Mouse (Mus musculus): ENCODE data around the gene 1520401A03Rik.
"Not testable (repeated sequence)": the region's sequence is repeated elsewhere in the genome, so short reads cannot be mapped to it uniquely, and the experiment has no call there.

Gene 1520401A03Rik

DNA sequence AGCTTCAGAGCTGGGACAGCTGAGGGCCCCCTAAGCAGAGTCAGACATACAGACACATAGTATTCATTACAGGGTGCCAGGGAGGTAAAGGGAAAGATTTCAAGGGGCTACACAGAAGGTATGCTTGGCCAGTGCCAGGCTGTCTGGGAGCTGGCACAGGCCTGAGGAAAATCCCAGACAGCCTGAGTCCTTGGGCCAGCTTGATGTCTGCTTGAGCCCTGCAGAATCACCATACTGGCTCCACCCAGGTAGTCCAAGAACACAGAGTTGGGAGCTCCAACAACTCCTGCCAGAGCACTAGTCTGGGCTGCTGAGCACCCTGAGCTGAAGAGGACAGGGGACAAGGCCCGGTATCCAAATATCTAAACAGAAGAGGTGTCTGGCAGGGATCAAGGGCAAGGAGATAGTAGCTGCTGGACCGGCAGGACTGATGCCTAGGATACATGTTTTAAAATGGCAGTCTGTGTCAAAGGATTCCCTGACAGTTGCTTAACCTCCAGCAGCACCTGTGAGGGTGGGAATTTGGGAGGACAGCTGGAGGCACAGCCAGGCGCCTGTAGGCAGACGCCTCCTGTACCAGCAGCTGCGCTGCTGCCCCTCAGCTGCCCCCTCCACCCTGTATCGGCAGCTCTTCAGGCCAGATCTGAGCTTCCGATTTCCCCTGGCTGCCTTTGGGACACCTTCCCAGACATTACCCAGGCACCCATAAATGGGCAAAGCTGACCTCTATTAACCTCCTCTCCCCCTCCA, at the start of gene 1520401A03Rik:
TSS of gene 1520401A03Rik (minus strand) at position 408 of the 750 bp plus-strand sequence.
- no peak for DNase-seq (ENCODE audit: low spot score)

DNA sequence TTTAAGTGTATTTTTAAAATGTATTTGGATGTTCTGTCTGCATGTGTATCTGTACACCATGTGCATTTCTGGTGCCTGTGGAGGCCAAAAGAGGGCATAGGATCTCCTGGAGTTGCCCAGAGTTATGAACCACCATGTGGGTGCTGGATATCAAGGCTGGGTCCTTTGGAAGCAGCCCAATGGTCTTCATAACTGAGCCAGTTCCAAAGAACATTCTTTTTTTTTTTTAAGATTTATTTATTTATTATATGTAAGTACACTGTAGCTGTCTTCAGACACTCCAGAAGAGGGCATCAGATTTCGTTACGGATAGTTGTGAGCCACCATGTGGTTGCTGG, 49.6 kb upstream of the 1520401A03Rik start:
- DNase-seq (ENCODE audit: low spot score), result not testable (repeated sequence)

DNA sequence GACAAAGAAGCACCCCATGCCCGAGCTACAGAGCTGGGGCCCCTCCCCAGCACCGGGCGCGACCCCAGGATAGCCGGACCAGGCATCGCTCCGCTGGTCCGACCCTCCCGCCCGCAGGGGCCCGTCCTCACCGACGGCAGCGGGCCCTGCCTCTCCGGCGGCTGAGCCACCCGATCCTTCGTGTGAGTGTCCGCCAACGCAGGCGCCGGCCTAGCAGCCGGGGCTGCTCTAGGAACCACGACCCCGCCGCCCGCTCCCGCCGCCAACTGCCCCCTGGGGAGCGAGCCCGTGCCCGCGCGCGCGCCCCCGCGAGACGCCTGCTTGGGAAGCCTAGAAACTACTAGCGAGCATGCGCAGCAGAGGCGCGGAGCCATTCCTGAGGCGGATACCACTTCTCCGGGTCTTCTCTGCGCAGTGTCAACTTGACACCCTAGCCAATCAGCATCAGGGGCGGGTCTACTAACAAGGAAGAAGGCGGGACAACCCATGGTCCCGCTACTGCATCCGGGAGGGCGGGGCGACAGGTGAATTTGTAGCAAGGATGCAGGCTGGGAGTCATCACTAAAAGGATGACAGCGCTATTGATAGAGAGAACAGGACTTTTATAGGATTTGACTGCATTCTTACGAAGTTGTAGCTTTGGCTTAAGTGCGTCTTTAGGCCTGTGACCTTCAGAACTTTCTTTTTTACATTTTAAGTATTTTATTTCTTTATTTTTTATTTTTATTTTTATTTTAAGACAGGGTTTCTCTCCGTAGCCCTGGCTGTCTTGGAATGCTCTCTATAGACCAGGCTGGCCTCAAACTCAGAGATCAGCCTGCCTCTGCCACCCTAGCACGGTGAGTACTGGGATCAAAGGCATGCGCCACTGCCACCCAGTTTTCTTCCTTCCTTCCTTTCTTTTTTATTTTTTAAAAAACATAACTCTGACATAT, 49.0 kb upstream of the 1520401A03Rik start, which contains the start of gene Flywch1:
TSS of gene Flywch1 (minus strand) at position 319 of the 935 bp plus-strand sequence.
- DNase-seq (ENCODE audit: low spot score), result peak; percentile 99

DNA sequence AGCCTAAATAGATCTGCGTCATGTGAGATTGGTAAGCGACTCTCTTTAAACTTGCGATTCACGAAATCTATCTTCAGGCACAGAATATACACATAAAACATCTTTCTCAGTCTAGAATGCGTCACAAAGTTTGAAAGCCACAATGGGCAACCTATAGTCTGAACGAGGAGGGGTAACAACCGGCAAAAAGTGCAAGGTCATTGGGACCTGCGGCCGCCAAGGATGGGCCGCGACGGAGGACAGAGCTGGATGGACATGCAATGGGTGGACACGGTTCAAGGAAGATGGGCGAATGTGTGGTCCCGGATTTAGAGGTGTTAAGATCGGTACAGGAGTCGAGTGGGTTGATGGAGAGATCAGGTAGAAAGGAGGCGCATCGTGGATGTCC, 48.3 kb upstream of the 1520401A03Rik start:
- no peak for DNase-seq (ENCODE audit: low spot score)

DNA sequence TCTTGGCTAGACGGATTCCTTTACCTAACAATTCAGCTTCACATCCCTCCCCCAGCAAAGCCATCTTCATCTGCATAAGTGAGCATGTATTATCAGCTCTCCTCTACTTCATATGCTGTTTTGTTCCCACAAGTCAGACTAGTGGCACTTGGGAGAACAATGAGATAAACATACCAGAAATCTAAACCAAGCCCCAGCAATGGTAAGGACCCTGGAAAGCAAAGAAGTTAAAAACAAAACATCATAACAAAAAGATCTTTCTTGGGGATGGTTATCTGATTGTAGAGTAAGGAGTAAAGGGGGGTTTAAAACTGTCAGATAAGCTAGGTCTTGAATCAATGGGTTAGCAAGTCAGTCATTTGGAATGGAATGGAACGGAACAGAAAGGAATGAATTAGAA, 47.9 kb upstream of the 1520401A03Rik start:
- no peak for DNase-seq (ENCODE audit: low spot score)

DNA sequence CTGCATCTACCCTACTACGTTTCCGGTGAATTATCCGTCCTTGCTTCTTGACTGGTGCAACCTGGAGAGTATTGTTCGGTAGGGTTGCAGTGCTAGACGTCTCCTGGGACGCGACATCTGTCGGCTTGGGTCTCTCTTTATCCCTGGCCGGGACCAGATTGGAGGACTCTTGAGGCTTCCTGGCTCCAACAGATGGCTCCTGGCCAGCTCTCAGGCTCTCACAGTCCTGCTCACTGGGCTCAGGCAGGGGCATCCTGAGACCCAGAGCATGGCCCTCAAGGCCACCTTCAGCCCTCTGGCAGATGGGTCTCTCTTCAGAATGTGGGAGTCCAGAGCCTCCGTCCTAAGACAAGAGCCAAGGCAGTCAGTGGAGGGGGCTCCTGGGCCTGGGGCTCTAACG, 40.4 kb upstream of the 1520401A03Rik start:
- no peak for DNase-seq (ENCODE audit: low spot score)

DNA sequence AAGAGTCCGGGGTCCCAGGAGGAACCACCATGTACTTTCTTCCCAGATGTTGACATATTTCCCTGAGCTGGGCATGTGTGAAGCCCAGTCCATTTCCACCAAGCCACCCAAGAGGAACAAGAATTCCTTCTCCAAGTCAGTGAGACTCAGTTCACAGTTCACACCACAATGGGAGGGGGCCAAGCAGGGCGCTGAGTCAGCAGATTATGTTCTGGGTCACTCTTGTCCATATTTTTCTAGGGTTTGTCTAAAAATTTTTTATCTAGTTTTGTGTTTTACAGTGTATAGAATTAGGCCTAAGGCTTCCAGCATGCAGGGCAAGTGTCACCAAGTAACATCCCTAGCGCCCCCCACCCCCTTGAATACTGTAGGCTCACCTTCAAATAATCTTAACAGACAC, 38.6 kb upstream of the 1520401A03Rik start:
- DNase-seq (ENCODE audit: low spot score), result no peak

DNA sequence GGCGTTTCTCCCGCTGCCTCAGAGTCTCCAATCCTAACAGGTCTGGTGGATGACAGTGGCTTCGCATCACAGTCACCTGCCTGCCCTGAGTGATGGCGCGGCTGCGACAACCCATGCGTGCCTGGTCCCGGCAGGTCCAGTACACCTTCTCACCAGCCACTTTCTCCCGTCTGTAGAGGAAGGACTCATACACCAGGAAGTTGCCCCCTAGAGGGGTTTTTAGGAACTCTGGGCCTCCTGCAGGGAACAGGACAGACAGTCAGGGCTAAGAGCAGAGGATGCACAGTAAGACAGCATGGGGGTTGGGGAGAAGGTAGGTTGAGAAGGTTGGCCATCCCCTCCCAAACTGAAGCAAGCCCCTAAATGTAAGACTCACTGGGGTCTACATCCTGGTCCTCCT, 37.6 kb upstream of the 1520401A03Rik start:
- DNase-seq (ENCODE audit: low spot score), result no peak

DNA sequence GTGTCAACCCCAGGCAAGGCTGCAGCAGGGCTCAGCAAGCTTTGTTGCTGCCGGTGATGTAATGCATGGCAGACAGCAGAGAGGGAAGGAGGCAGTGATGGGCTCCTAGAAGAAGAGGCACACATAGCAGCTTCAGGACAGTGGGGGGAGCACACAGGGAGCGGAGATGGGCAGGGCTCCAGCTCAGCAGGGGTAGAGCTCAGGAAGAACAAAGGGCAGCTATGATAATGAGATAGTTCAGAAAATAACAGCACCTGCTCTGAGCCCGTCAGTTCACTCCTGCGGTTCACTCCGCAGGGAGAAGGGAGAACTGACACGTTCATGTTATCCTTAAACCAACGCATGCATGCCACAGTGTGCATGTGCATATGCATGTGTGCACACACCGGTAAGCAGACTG, 36.2 kb upstream of the 1520401A03Rik start:
- DNase-seq (ENCODE audit: low spot score), result no peak

DNA sequence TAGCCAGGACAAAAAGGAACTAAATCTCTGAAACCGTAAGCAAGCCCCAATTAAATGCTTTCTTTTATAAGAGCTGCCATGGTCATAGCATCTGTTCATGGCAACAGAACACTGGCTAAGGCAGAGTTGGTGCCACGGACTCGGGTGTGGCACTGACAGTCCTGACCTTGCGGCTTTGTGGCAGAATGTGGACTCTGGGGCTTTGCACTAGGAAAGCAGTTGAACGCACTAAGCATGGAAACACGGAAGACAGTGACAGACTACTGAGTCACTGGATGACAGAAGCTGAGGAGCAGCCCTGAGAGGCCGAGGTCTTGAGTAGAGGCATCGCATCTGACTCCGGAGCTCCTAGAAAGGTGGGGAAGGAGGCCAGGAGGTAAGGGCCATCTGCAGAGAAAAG, 35.0 kb upstream of the 1520401A03Rik start:
- no peak for DNase-seq (ENCODE audit: low spot score)

DNA sequence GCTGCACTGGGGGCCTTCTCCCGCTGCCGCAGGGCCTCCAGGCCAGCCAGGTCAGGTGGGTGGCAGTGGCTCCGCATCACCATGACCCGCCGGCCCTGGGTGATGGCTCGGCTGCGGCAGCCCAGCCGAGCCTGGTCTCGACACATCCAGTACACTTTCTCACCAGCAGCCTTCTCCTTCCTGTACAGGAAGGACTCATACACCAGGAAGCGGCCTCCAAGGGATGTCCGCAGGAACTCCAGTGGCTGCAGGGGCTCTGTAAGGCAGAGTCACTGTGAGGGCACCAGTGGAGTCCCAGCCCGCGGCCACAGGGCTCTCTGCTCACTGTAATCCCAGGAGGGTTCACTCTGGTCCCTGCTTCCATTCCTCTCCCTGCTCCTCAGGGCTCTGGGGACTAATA, 33.1 kb upstream of the 1520401A03Rik start:
- no peak for DNase-seq (ENCODE audit: low spot score)

DNA sequence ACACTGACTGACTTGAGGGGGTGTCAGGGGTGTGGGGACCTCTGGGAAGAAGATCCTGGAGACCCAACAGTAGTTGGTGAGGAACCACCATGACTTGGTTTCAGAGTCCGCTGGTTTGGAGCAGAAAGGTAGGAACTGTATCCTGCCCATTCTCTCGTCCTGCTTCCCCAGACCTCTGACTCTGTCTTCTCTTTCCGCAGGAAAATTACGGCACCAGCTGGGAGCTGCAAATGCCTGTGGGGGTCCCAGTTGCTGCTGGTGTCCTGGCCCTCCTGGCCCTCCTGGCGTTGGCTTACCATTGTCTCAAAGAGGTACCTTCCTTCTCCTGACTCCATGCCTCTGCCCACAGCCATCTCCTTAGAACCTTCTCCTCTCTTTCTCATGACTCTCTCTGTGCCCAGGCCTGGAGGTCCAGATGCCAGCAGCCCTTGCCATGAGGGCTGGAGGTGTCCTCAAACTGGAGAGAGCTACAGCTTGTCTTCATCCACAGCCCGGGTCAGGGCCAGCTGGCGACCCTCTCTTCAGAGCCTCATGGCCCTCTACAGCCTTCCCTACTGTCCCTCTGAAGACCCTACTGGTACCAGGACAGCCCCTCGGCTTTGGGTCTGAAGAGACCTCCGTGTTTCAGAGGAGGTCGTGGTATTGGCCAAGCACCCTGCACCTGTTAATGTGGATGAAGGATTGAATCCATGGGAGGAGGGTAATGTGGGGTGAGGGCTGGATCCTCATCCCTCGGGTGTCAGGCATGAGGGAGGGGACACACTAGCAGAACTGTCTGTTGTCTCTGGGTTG, 27.0 kb upstream of the 1520401A03Rik start:
- no peak for DNase-seq (ENCODE audit: low spot score)

DNA sequence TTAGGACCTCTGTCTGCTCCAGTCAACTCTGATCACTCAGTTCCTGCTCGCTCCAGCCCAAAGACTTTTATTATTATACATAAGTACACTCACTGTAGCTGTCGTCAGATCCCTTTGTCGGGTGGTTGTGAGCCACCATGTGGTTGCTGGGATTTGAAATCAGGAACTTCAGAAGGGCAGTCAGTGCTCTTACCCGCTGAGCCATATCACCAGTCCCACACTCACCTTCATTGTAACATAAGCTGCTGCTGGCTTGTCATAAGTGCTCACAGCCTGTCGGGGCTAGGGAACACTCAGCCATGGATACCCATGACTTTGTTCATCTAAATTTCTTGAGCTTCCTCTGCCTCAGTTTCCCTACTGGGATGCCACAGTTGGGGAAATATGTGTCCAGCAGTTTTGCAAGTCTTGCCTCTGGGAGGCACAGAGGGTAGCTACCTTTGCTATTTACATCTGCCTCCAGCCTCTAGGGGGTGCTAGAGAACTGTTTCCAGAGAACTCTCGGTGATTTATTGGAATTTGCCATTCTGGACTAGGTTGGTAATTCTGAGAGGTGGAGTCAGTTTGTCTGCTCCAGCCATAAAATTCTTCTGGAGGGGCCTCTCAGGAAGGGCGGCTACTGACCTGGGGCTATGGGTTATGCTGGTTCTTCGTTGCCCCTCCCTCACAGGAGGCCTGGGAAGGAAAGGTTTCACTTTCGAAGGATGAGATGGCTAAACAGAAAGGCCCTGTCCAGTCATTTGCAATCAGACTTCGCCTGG, 26.2 kb upstream of the 1520401A03Rik start:
- peak; percentile 91 for DNase-seq (ENCODE audit: low spot score)

DNA sequence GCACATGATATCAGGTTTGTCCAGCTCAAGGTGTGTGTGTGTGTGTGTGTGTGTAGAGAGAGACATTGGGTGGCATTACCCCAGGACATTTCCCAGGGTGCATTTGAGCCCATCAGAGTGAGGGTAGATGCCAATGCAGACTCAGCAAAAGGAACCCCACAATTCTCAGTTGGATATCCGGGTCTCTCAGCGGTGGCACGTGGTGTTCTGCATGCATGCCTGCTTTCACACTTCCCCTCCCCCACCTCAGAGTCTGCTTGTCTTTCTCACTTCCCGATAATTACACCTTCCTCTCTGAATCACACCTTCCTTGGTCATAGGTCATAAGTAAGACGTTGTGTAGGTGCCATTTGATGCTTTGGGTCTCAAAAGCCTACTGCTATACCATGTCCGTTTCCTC, 25.4 kb upstream of the 1520401A03Rik start:
- DNase-seq (ENCODE audit: low spot score), result no peak

DNA sequence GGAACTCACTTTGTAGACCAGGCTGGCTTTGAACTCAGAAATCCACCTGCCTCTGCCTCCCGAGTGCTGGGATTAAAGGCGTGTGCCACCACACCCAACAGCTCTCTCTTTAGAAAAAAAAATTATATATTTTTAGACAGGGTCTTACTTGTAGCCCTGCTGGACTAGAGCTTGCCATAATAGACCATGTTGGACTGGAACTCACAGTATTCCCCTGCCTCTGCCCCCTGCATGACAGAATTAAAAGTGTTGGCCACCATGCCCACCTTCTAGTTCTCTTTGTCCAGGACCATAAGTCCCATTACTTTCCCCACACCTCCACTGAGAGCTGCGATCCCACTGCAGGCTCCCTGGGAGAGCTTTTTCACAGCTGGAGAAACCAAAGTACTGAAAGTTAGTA, 24.9 kb upstream of the 1520401A03Rik start:
- DNase-seq (ENCODE audit: low spot score), result no peak

DNA sequence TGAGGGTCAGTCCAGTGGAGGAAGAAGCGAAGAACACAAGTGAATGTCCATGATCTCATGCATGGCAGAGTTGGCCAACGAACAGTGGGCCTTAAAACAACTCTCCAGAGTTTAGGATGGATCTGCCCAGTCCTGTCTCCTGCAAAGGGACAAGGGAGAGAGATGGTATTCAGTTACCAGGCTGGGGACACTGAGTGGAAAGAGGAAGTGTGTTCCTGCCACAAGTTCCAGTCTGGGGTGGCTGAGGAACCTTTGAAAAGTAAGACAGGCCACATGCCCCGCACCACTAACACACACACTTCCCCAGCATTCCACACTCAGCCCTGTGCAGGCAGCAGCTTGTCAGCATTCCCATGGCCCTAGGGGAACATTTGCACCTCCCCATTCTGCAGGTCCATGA, 24.2 kb upstream of the 1520401A03Rik start:
- DNase-seq (ENCODE audit: low spot score), result no peak

DNA sequence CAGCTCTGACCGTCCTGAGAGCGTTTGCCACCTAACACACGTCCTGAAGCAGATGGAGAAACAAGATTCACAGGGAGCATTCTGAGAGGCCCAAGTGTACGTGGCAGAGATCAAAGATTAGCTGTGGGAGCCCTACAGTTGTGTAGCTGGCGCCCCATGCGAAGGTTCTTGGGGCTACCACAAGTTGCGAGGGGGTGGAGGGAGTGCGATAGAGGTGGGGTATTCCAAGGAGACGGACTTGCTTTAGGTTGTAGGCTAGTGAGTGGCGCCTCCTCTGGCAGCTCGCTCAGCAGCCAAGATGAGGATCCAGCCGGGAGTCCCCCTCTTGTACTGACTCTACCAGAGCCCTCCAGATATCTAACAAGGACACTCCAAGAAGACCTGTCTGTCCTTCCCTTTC, 23.7 kb upstream of the 1520401A03Rik start:
- peak; percentile 34 for DNase-seq (ENCODE audit: low spot score)

DNA sequence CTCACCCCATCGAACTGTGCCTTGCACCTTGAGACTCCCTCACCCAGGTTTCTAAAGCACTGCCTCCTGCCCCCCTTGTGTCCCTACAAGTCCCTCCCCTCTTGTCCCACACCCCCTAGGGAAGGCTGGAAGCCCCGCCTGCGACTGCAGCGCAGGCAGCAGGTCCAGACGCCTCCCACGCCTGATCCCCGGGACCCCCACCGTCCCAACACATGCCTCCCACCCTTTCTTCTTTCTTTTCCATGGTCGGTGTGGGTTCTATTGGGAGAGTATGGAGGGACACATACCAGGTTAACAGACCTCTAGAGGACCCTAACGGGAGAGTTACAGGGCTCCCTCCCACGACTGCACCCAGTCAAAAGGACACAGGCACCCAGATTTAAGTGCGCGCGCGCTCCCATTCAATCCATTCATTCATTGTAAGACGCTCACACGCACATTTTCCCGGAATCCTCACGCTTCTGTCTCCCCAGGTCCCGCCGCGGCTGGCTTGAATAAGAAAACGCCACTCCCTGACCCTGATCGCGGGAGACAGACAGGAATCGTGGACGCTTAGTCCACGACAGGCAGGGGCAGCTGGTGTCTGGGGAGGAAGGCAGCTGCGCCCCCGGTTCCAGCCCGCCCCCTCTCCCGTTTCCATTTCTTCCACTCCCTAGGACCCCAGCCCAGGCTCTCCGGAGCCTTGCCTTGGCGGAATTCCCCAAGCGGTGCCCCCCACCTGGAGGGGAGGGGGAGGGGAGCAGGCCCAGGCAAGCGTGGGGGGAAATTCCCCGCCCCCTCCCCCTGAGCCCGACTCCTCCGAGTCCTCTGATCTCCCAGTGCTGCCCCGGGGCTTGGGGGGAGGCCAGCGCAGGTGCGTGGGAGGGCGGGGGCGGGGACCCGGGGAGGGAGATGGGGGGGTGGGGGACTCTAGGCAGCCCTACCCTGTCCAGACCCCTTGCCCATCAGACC, 23.0 kb upstream of the 1520401A03Rik start, which contains the start of gene Kremen2:
TSS of gene Kremen2 (minus strand) at position 533 of the 951 bp plus-strand sequence.
- peak; percentile 35 for DNase-seq (ENCODE audit: low spot score)

DNA sequence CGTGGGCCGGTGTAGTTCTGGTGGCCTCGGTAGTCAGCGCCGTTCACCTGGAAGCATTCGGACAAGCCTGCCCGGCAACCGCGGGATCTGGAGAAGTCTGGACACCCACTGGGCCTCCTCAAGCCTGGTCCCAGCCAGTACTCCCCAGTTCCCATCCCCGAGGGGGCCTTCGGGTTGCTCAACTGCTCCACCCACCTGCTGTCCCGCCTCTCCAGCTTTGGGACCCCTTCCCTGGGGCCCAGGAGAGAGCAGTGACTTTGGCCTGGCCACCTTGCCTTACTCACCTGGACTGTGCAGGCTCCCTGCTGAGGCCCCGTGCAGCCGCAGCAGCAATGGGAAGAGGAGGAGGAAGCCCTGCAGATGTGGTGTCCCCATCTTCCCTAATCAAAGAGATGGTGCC, 22.1 kb upstream of the 1520401A03Rik start:
- DNase-seq (ENCODE audit: low spot score), result no peak

DNA sequence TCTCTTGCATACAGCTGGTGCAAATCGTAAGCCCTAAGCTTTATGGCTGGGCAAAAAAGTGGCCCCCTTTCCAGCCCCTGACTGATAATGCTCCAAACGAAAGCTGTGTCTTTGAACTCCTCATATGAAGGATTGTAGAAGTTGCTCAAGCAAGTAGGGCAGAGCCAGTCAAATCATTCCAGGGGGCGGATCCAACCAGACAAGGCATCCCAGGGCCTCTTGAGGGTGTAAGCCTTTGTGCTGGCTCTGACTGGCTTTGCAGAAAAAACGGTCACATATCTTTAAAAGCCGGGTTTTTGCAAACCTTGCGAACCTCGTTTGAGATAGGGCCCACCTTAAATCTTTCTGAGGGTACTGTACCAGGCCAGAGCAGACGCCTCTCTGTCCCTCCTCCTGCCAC, 21.5 kb upstream of the 1520401A03Rik start:
- DNase-seq (ENCODE audit: low spot score), result peak; percentile 29
